Mouse (Mus musculus) limb, embryonic 12.5 days (tissue): ENCODE results near the gene Dapk2. TPM values are rescaled to one million over a fixed set of nuclear protein-coding genes. Genes with fewer than 3 reads are reported as not detected.
"Not testable (repeated sequence)": the region's sequence is repeated elsewhere in the genome, so short reads cannot be mapped to it uniquely, and the experiment has no call there.

Source experiments
- ATAC-seq: fragments of 200-750 bp; cut with Nextera tagmentation; 2 replicates; pipeline ENCODE4 v1.8.0; 2017; ENCODE audit warnings: low read depth, moderate TSS enrichment; ENCODE audit not compliant: insufficient number of reproducible peaks, insufficient read depth, low FRiP score, low TSS enrichment
- H3K27ac ChIP-seq: fragments of 300-500 bp; sonication (generic); 2 replicates; pipeline ENCODE4 v1.5.1; 2016; ENCODE audit warnings: mild to moderate bottlenecking, moderate library complexity
- H3K27me3 ChIP-seq: fragments of 300-500 bp; sonication (generic); 2 replicates; pipeline ENCODE4 v1.6.1; 2016; ENCODE audit warnings: mild to moderate bottlenecking, moderate library complexity
- H3K36me3 ChIP-seq: fragments of 300-500 bp; sonication (generic); 2 replicates; pipeline ENCODE4 v1.6.1; 2016; ENCODE audit warnings: mild to moderate bottlenecking, moderate library complexity
- H3K4me1 ChIP-seq: fragments of 300-500 bp; sonication (generic); replicated peaks from 2 replicates; pipeline ENCODE4 v1.6.1; 2016
- H3K4me2 ChIP-seq: fragments of 300-500 bp; sonication (generic); 2 replicates; pipeline ENCODE4 v1.6.1; 2016; ENCODE audit warnings: mild to moderate bottlenecking, moderate library complexity
- H3K4me3 ChIP-seq: fragments of 300-500 bp; sonication (generic); replicated peaks from 2 replicates; pipeline ENCODE4 v1.5.1; 2016; ENCODE audit warnings: mild to moderate bottlenecking
- H3K9ac ChIP-seq: fragments of 300-500 bp; sonication (generic); replicated peaks from 2 replicates; pipeline ENCODE4 v1.6.1; 2016; ENCODE audit warnings: mild to moderate bottlenecking, moderate library complexity
- H3K9me3 ChIP-seq: fragments of 300-500 bp; sonication (generic); 2 replicates; pipeline ENCODE4 v1.6.1; 2016; ENCODE audit warnings: mild to moderate bottlenecking, moderate library complexity
- WGBS: fragments of 180-500 bp; shearing (Covaris S2); methylation state at CpG from one replicate; pipeline ENCODE4 v1.1.7; 2016; 5-methylcytosine and 5-hydroxymethylcytosine counted together
- polyA plus RNA-seq: library from polyadenylated mRNA; unstranded; fragments of >200 nt; fragmentation: Nextera tagmentation; extraction: Ambion mirVana; gene quantifications from 2 replicates; pipeline ENCODE4 v1.2.1, GENCODE M21; 2016

Gene Dapk2
- polyA plus RNA-seq, 1 experiment from 2014 or later: 5.2 TPM

GRCm38 (mm10) chr9:66279647-66280046 is 121.6 kb downstream of the Dapk2 start:
- Histone ChIP-seq H3K36me3 (no peaks in the 10 kb centered on the region), H3K4me3 (no peak overlapping the region), H3K27me3 (no peaks in the 10 kb centered on the region), H3K27ac (peak overlapping the region; percentile 9; the same call in 1 of the 2 replicates), H3K9me3 (no peaks in the 10 kb centered on the region), H3K4me1 (peaks cover 26% of the 10 kb centered on the region), H3K4me2 (no peak overlapping the region), H3K9ac (no peak overlapping the region)
- ATAC-seq: no peak

DNA sequence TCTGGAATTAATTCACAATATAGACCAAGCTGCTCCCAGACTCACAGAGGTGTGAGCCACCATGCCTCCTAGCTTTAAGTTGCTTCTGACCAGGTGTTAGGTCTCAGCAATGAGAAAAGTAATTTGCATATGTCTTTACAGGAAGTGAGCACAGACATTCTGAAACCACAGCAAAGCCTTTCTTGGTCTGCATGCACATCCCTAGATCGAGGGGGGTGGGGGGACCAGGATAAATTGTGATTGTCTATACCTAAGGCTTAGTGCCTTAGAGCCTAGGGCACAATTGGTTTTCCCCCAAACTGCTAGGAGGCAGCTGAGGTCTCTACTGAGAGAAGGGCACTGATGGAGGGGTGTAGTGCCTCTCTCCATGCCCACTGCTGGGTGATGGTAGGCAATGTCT is 122.5 kb downstream of the Dapk2 start:
- no peak for ATAC-seq
- Histone ChIP-seq H3K27ac (no peak overlapping the region), H3K4me1 (peaks cover 17% of the 10 kb centered on the region), H3K9me3 (no peaks in the 10 kb centered on the region), H3K9ac (no peak overlapping the region), H3K4me3 (no peak overlapping the region), H3K36me3 (no peaks in the 10 kb centered on the region), H3K4me2 (no peak overlapping the region), H3K27me3 (no peaks in the 10 kb centered on the region)
- 62% methylated on average over 1 of the region's 1 CpGs for WGBS

DNA sequence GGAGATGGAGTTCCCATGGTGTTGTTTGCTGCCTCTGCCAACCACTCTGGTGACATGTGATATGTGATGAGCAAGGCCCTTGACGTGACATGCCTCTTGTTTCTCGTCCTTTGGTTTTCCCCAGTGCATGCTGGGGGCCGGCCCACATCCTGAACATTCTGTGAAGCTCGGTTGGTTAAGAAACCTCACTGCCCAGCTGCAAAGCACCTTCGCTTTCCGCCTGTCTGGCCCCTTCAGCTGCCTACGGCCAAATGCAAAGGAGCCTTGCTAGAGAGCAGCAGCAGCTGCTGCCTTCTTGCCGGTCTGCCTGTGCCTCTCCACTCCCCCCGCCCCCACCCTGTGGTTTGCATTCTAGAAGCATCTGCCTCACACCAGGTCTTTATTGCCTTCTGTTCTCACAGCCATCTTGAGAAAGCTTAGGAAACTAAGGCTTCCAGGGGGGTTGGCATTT is 123.5 kb downstream of the Dapk2 start:
- 64% methylated on average over 9 of the region's 9 CpGs for WGBS
- no peak overlapping the region for H3K9ac ChIP-seq
- ATAC-seq: no peak
- H3K27ac ChIP-seq: no peak overlapping the region
- H3K36me3 ChIP-seq: no peaks in the 10 kb centered on the region
- no peaks in the 10 kb centered on the region for H3K9me3 ChIP-seq
- H3K4me2 ChIP-seq: no peak overlapping the region
- H3K27me3 ChIP-seq: no peaks in the 10 kb centered on the region
- H3K4me3 ChIP-seq: no peak overlapping the region
- peaks cover 11% of the 10 kb centered on the region for H3K4me1 ChIP-seq

- 100% methylated on average over 1 of the region's 1 CpGs for WGBS
- Histone ChIP-seq H3K9ac (no peak overlapping the region), H3K27me3 (no peaks in the 10 kb centered on the region), H3K4me2 (no peak overlapping the region), H3K4me1 (peaks cover 3% of the 10 kb centered on the region), H3K36me3 (no peaks in the 10 kb centered on the region), H3K27ac (no peak overlapping the region), H3K4me3 (no peak overlapping the region), H3K9me3 (no peaks in the 10 kb centered on the region)
- no peak for ATAC-seq
These were observed 124.6 kb downstream of the Dapk2 start for GRCm38 (mm10) chr9:66282582-66282981.

GRCm38 (mm10) chr9:66283565-66284203 is 125.7 kb downstream of the Dapk2 start:
- Histone ChIP-seq H3K9ac (no peak overlapping the region), H3K36me3 (no peaks in the 10 kb centered on the region), H3K9me3 (no peaks in the 10 kb centered on the region), H3K4me1 (peaks cover 3% of the 10 kb centered on the region), H3K27me3 (no peaks in the 10 kb centered on the region), H3K4me2 (no peak overlapping the region), H3K27ac (no peak overlapping the region), H3K4me3 (no peak overlapping the region)
- ATAC-seq: no peak
- 24% methylated on average over 2 of the region's 2 CpGs for WGBS

DNA sequence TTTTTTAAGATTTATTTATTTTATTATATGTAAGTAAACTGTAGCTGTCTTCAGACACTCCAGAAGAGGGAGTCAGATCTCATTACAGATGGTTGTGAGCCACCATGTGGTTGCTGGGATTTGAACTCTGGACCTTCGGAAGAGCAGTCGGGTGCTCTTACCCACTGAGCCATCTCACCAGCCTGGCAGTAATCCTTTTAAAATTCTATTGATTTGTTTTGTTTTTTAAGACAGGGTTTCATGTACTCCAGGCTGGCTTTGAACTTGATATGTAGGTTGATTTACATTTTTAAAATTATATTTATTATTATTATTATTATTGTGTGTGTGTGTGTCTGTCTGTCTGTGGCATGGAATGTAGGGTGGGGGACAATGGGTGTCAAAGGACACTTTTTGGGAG is 127.2 kb downstream of the Dapk2 start:
- H3K36me3 ChIP-seq, H3K27me3 ChIP-seq, H3K4me1 ChIP-seq, ATAC-seq, H3K4me2 ChIP-seq, H3K27ac ChIP-seq, H3K9ac ChIP-seq, H3K4me3 ChIP-seq, H3K9me3 ChIP-seq: not testable (repeated sequence)
- 98% methylated on average over 2 of the region's 2 CpGs for WGBS

- 53% methylated on average over 7 of the region's 7 CpGs for WGBS
- Histone ChIP-seq H3K4me1 (peaks cover 3% of the 10 kb centered on the region; the same call in 1 of the 2 replicates), H3K4me2 (no peak overlapping the region), H3K36me3 (no peaks in the 10 kb centered on the region), H3K9ac (no peak overlapping the region), H3K27ac (no peak overlapping the region), H3K27me3 (no peaks in the 10 kb centered on the region), H3K4me3 (no peak overlapping the region), H3K9me3 (no peaks in the 10 kb centered on the region)
- no peak for ATAC-seq
These were observed 127.9 kb downstream of the Dapk2 start for GRCm38 (mm10) chr9:66285901-66286300.

GRCm38 (mm10) chr9:66290727-66291126 is 132.7 kb downstream of the Dapk2 start:
- Histone ChIP-seq H3K4me1 (peaks cover 7% of the 10 kb centered on the region), H3K9me3 (no peaks in the 10 kb centered on the region), H3K4me2 (no peak overlapping the region), H3K27ac (no peak overlapping the region), H3K36me3 (no peaks in the 10 kb centered on the region), H3K4me3 (no peak overlapping the region), H3K27me3 (no peaks in the 10 kb centered on the region), H3K9ac (no peak overlapping the region)
- 86% methylated on average over 2 of the region's 2 CpGs for WGBS
- ATAC-seq: no peak

- Histone ChIP-seq H3K9ac (no peak overlapping the region), H3K27me3 (no peaks in the 10 kb centered on the region), H3K4me3 (no peak overlapping the region), H3K4me1 (peaks cover 4% of the 10 kb centered on the region), H3K36me3 (no peaks in the 10 kb centered on the region), H3K9me3 (no peaks in the 10 kb centered on the region), H3K27ac (no peak overlapping the region), H3K4me2 (no peak overlapping the region)
- ATAC-seq: no peak
- WGBS: 81% methylated on average over 2 of the region's 2 CpGs
These were observed 135.3 kb downstream of the Dapk2 start for GRCm38 (mm10) chr9:66293319-66293718.

DNA sequence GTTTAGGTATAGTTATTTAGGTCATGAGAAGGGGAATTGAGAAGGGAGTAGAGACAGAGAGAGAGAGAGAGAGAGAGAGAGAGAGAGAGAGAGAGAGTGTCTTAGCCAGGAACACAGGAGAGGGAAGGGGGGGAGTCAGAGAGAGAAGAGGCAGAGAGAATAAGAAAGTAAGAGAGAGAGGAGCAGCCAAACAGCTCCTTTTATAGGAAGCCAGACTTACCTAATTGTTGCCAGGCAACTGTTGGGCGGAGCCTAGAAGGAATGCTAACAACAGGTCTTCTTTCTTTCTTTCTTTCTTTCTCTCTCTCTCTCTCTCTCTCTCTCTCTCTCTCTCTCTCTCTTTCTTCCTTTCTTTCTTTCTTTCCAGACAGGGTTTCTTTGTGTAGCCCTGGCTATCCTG is 136.2 kb downstream of the Dapk2 start:
- Histone ChIP-seq H3K27me3 (no peaks in the 10 kb centered on the region), H3K9ac (no peak overlapping the region), H3K27ac (no peak overlapping the region), H3K4me2 (no peak overlapping the region), H3K9me3 (no peaks in the 10 kb centered on the region), H3K36me3 (no peaks in the 10 kb centered on the region), H3K4me3 (no peak overlapping the region), H3K4me1 (peaks cover 4% of the 10 kb centered on the region)
- 77% methylated on average over 1 of the region's 1 CpGs for WGBS
- ATAC-seq: no peak

DNA sequence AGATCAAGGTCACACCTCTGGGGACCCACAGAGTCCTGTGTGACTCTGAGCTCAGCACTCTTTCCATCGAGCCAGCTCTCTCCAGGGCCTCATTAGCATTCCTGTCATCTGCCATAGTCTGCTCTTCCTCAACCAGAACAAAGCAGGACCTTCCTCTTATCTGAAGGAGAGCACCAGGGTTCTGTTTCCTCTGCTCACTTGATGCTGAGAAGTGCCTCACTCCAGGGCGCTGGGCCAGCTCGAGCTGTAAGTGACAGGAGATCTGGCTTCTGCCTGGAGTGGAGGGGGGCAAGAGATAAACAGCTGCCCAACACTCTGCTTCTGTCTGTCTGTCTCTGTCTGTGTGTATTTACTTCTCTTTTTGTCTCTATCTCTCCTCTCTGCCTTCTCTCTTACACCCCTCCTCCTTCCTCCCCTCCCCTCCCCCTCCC is 137.0 kb downstream of the Dapk2 start:
- Histone ChIP-seq H3K36me3 (no peaks in the 10 kb centered on the region), H3K27me3 (no peaks in the 10 kb centered on the region), H3K9me3 (no peaks in the 10 kb centered on the region), H3K9ac (no peak overlapping the region), H3K27ac (0 out of 2 replicates have a peak overlapping the region, but pooled peaks have one; percentile 35), H3K4me3 (no peak overlapping the region), H3K4me2 (no peak overlapping the region), H3K4me1 (peaks cover 4% of the 10 kb centered on the region)
- ATAC-seq: no peak
- 7% methylated on average over 3 of the region's 3 CpGs for WGBS

- H3K4me3 ChIP-seq: no peak overlapping the region
- 0 out of 2 replicates have a peak overlapping the region, but pooled peaks have one; percentile 35 for H3K27ac ChIP-seq
- no peak for ATAC-seq
- no peaks in the 10 kb centered on the region for H3K9me3 ChIP-seq
- no peaks in the 10 kb centered on the region for H3K27me3 ChIP-seq
- H3K4me2 ChIP-seq: no peak overlapping the region
- H3K36me3 ChIP-seq: no peaks in the 10 kb centered on the region
- H3K4me1 ChIP-seq: peaks cover 4% of the 10 kb centered on the region
- WGBS: 66% methylated on average over 6 of the region's 6 CpGs
- no peak overlapping the region for H3K9ac ChIP-seq
These were observed 137.6 kb downstream of the Dapk2 start for GRCm38 (mm10) chr9:66295577-66296120.
